Mouse (Mus musculus) adipocyte (in vitro differentiated cells): ENCODE measurements around the gene Gna15.

Source experiments
- DNase-seq: peaks from one replicate; pipeline ENCODE4 v3.0.0-alpha.2; 2016; ENCODE audit warnings: low spot score

Gna15 gene

DNA sequence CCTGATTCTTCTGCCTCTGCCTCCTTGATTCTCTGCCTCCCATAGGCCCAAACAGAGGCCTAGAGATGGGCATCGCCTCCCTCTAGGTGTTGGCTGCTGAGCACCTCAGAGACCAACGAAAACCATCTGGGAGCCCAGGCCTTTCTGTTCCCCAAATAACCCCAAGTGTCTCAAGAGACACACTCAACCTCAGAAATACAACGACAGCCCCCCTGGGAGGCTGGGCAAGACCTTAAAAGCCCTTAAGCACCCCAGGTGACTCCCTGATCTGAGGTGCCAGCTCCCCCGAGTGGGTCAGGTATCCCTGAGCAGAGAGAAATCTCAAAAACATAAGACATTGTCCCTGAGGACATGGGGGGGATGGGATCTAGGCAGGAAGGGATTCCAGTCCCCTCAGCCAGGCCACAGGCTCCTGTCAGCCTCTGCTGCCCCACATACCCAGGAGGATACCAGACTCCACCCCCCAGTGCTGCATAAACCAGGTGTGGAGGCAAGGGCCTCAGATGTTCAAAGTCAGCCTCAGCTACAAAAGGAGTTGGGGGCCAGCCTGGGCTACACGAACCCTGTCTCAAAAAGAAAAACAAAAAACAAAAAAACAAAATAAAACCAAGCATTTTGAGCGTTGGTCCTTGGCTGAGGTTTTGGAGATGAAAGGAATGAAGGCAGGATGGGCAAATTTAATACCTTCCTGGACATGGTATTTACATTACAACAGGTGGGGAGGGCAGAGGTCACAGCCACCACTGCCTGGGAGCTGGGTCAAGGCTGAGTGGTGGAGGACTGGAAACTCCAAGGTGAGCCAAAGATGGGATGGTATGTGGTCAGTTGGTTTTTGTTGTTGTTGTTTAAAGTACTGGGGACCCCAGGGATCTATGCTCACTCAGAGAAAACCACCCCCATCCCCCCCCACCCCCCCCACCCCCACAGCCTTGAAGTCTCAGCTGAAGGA lies 30.1 kb upstream of the Gna15 start:
- no peak for DNase-seq

DNA sequence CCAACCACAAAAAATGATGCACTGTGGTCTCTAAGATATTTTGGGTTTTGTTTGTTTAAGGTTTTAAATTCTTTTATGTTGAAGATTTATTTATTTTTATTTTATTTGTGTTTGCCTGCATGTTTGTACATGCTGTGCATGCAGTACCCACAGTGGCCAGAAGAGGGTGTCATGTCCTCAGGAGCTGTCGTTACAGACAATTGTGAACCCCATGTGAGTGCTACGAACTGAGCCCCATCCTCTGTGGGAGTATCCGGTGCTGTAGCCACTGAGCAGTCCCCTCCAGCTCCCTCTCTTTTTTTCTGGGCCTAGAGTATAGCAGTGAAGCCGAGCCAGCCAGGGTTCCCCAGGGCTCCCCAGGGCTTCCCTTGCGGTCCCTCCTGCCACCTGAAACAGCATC lies 29.2 kb upstream of the Gna15 start:
- no peak for DNase-seq

DNA sequence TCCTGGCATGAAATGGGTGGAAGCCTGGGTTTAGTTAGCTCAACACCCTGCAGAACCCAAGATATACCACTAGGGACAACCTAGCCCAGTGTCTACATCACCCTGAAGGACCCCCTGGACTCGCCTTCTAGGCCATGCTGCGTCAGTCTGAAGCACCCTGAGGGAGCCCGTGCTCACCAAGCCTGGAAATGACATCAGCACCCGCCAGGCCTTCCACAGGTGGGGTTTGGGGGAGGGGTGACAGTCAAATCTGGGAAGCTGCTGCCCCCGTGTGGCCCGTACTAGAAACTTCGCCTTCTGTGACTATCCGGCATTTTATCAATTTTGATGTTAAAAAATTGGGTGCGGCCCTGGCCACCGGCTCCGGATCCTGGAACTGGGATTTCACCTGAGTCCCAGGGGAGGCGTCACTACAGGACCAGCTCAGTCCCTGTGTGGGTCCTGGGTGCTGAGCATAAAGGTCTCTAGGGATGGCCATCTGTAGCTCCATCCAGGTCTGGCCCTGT lies 27.6 kb upstream of the Gna15 start:
- peak; percentile 83 for DNase-seq

DNA sequence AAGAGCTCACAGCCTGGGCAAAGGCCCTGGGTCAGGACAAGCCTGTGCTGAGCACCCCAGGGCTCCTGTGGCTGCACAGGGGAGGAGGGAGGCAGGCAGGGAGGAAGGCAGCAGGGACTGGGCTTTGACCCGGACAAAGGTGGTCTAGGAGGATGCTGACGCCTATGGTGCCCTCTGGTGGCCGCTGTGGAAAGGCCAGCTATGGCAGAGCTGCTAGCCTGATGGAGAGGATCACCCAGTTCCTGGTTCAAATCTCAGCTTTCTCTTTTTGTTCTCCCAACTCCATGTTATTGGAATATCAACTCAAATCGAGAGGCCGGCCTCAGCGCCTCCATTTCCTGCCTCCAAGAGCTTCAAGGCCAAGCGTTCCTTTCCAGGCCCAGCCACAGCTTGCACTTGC lies 26.2 kb upstream of the Gna15 start:
- peak; percentile 52 for DNase-seq

DNA sequence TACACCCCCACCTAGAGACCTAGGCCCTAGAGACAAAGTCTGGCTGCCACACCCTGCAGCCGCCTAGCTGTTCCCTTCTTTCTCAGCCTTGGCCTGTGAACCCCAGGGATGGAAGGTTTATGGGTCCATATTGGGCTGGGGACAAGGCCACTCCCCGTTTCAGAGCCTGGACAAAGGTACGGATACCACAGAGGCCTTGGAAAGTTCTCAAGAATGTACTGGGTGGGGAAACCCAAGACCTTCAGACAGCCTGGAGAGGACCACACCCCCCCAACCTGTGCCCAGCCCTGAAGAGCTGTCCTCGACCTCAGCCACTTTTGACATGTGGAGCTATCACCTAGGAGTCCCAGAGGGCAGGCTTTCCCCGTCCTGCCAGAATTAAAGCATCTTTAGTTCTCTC lies 24.9 kb upstream of the Gna15 start:
- no peak for DNase-seq

DNA sequence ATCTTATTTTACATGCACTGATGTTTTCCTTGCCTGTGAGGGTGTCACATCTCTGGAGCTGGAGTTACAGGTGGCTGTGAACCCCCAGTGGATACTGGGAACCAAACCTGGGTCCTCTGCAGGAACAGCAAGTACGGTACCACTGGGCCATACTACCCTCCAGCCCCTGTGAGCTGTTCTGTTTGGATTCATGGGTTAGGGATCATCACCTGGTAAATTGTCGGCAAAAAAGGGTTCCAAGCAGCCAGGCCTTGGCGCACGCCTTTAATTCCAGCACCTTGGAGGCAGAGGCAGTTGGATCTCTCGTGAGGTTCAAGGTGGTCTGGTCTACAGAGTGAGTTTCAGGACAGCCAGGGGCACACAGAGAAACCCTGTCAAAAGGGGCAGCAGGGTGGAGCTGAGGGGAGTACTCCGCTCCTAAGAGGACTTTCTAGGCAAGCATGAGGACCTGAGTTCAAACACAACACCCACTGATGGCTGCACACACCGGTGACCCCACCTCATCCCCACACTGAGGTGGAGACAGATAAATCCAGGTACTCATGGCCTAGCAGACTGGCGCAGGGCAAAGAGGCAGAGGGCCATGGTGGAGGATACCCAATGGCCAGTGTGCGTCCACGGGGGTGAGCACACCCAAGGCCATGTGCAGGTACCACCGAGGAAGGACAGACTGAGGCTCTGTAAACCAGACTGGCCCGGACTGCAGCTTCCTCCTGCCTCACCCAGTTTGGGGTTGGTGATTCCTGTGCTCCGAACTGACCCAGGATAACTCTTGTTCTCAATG lies 23.0 kb upstream of the Gna15 start:
- DNase-seq, result no peak

DNA sequence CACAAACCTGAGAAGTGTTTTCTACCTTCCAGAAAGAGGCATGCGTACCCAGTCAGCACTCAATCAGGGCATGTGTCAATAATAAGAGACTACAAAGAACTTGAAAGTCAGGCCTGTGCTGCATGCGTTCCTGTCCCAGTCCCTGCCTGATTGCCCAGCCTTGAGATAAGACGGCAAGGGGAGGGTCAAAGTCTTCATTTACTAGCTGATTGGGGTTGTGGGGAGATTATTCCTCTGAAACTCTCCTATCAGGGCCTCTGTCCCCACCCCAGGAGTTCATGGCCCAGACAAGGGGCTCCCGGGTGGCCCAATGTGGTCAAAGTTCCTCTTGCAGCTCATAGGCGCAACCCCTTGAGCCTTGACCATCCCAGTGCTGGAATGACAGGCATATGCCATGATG lies 22.3 kb upstream of the Gna15 start:
- no peak for DNase-seq

DNA sequence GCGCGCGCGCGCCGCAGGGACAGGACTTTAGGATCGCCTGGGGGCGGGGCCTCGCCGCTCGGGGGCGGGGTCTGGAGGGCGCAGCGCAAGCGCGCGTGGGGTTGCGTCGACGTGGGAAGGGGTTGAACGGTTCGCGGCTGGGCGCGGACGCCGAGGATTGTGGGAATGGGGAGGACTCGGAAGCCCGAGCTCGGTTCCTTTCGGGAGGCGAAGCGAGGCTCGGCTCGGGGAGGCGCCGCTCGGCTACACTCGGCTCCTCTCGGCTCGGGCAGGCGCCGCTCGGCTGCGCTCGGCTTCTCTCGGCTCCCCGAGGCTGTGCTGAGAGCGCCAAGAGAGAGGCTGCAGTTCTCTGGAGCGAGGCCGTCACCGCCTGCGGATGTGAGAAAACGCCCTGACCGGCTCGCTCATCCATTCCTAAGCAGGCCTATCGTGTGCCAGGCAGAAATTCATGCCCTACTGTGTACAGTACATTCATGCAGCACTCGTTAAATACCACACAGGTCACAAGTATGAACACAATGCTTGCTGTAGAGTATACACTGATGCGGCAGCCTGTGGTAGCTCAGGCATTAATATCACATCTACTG lies 21.2 kb upstream of the Gna15 start, which contains the start of gene Gna11:
Gna11 (minus strand) TSS at position 30 of the 587 bp plus-strand sequence.
- peak; percentile 98 for DNase-seq

DNA sequence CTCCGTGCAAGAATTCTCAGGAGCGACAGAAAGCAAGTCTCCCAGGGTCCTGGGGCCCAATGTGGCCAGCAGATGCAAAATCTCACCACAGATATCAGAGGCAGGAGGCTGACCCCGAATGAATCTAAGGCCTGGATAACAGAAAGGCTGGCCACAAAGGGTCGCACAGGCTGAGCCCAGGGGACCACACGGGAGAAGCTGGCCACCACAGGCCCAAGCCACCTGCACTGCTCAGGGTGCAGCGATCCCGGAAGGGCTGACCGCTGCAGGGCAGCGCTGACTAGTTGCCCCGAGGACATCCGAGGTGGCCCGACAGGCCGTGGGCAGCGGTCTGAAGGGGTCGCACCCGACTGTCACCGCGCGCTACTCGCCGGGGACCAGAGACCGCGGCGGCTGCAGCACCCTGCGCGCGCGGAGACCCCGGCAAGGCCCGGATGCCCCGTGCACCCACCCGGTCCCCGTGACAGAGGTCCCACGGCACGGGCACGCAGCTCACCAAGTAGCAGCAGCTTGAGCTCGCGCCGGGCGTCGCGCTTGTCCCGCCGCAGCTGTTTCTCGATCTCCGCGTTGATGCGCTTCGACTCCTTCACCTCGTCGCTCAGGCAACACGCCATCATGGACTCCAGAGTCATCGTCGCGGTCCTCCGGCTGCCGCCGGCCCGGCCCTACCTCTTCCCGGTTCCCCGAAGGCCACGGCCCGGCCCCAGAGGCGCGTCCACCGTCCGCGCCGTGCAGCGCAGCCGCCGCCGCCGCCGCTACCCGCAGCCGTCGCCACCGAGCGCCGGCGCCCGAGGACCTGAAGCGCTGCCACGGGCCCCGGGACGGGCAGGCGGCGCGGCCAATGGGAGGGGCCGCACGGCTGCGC lies 20.5 kb upstream of the Gna15 start:
- DNase-seq, result no peak

DNA sequence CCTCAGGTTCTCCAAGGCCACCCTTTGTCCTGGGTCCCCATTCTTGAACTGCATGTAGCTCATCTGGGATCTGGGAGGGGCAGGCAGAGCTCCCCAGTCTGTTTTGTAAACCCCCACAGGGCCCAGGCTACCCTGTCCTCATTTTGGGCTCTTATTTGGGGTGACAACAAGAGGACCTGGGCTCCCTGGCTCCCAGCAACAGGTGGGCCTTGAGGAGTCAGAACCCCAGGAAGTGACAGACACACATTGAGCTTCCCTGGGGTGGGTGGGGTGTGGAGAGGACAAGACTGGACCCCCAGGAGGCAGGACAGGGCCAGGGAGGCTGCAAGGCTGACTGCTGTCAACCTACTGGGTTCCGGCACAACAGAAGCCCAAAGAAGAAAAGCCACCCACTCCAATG lies 19.6 kb upstream of the Gna15 start:
- DNase-seq, result no peak

DNA sequence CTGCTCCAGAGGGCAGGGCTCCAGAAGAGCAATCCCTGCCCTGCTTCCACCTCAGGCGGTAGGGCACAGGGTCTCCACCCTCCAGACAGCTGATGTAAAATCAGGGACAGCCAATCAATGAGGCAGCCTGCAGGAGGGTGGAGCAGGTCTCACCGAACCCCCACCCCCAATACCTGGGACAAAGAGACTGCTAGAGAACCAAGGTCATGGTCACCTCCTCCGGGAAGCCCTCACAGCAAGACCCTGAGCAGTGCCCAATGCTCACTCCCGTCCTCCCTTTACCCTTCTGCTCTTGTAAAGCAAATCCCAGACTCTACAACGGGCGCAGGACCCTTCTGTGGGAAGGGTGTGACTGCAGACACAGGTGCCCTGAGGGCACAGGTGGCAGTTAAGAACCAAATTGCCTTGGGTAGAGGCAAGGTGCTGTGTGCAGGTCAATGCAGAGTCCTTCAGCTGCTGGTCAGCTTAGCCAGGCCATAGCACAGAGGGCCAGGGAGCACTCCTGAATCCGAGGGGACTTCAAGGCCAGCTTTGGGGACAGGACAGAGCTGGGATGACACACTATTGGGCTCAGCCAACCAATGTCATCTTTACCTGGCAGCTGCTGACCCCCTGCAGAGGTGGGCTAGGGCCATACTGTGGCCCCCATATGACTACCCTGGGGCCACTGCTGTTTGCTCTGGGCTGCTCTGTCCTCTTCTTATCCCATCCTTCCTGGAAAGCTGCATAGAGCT lies 18.9 kb upstream of the Gna15 start:
- no peak for DNase-seq

DNA sequence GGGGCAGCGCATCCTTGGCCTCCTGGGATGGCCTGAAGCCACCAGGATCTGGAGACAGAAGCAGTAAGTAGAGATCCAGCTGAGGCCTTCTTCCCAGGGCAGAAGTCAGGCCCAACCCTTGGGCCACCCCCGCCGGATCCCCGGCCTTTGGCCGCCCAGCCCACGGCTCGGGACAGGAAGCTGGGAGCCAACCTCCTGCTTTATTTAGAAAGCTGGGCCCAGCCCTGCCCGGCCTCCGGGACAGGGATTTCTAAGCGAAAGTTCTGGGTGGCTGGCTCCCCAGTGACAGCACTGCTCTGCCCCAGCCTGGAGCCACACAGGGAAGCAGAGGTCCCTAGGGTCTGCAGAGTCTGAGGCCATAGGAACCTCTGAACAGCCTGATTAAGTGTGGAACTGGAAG lies 17.8 kb upstream of the Gna15 start:
- DNase-seq, result peak; percentile 71

DNA sequence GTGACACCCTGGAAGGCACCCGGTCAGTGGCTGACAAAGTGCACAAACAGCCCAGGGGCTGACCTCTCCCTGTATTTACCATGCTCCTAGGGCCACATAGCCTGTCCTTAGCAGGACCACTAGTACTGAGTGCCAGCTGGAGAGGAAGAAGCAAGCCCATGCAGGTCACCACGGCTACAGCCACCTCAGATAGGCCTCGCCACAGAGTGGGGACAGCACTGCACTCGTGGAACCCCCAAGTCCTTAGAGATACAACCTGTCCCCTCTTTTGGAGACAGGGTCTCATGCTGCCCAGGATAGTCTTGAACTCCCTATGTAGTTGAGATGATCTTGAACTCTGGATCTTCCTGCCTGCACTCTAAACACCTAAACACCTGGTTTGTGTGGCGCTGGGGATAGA lies 17.3 kb upstream of the Gna15 start:
- DNase-seq, result no peak

DNA sequence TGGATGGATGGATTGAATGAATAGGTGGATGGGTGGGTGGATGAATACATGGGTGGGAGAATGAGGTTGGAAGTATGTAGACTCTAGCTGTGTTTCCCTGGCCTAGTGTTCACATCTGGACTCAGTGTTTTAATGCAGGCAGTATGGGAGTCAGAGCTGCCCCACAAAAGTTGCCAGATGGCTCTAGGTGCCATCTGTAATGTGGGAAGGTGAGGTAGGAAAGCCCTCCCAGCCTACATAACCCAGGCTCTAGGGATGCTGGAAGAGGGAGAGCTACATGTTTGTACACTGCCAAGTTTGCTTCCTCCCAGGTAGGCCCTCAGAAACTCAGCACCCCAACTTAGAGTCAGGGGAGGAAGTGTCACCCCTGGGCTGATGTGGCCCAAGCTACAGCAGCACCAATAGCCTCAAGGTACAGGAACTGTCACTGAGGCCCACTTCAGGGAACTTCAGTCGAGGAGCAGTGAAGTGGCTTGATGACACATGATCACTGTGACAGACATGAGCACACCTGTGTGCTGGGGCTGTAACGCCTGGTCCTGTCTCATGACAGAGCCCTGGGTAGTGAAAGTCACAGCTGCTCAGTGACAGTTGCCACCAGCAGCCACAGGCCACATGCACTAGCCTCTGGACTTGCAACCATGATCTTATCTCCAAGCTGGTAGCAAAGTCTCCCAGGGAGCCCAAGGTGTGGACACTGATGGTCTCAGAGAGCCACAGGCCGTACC lies 14.5 kb upstream of the Gna15 start:
- no peak for DNase-seq

DNA sequence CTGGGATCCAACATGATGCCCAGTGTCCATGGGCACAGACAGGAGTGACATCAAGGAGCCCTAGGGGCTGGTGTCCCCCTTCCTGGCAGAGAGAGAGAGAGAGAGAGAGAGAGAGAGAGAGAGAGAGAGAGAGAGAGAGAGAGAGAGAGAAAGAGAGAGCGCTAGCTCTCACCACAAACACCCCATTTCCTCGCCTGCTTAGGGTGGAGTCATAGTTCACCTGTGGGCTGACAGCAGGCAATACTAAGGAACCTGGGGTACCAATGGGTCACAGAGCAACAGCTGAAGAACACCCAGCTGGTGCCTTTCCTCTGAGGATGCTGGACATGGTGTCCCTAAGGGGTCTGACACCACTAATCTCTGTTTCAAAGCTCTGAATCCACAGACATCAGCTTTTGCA lies 13.4 kb upstream of the Gna15 start:
- DNase-seq, result no peak

DNA sequence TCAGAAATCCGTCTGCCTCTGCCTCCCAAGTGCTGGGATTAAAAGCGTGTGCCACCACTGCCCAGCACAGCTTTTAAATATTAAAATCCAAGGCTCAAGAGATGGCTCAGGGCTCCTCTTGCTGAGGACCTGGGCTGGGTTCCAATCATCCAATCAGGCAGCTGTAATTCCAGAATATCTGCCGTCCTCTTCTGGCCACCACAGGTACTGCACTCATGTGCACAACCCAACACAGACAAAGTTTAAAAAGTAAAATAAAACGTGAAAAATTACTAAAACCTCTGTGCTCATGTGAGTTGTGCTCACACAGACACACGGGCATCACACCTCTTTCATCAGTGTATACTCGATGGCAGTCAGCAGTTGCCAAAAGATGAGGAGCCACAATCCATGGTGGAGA lies 12.7 kb upstream of the Gna15 start:
- no peak for DNase-seq

DNA sequence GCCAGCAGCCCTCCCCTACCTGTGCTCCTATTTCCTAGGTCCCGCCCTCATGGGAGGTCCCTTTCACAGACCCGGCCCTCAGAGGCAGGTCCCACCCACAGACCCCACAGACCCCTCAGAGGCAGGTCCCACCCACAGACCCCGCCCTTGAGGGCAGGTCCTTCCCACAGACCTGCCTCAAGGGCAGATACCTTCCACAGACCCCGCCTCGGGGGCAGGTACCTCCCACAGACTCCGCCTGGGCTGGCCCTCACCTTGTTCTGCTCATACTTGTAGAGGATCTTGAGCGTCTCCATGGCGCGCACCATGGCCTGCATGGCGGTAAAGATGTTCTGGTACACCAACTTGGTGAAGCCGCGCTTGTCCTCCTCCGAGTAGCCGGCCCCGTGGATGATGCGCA lies 10.8 kb upstream of the Gna15 start:
- no peak for DNase-seq

DNA sequence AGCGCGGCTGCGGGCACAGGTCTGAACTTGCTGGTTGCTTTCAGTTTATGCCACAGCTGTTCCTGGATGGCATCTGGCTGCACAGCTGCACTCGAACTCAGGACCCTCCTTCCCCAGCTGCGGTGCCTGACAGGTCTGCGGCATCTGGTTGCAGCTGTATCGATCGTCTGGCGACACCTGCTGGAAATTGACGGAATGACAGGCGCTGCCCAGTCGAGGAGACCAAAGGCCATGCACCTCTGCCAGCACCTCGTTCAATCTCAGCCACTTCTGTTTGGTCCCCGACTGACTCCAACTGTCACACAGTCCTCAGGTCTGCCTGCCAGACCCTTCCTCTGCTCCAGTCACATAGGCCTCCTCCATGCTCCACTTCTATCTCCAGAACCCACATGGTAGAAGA lies 2.8 kb upstream of the Gna15 start:
- DNase-seq, result peak; percentile 68

DNA sequence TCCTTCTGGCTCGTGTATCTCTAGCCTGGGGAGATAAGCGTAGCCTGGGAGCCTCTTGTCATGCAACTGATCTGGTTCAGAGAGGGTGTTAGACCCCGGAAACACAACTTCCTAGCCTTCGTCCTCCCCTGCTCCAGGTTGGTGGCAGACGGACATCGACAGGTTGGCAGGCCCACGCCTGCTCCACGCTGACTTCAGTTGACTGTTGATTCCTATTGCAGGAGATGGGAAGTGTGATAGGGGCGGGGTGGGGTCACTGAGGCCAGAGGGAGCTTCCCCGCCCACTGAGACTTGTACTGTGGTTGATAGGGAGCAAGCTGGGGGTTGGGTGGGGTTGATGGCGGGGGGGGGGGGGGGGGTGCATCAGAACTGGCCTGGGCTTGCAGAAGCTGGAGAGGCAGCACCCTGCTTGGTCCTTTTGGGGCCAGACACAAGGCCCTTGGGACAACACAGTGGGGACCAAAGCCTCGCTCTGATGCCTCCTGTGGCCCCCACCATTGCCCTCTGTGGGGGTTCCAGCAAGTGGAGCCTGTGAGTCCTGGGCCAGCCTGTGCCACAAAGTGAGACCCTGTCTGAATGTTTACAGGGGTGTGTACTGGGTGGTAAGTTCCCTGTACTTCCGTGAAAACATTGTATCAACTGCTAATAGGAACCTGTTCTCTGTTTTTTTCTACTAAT lies 1.1 kb upstream of the Gna15 start:
- DNase-seq, result no peak

DNA sequence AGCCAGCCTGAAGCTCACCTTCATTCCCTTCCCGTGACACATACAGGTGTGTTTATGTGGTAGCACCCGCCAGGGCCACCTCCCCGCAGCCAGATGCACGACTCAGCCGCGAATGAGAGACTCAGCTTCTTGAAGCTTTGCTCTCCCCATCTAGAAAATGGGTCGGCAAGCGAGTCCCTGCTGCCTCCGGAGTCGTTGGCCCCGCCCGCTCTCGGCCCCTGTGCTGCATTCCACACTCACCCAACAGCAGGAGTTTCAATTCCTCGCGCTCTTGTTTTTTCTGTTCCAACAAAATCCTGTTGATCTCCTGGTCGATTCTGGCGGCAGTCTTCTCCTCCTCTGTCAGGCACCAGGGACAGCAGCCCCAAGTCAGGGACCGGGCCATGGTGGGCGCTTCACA lies 455 bp downstream of the Gna15 start:
- DNase-seq, result no peak
